Mouse (Mus musculus) G1E-ER4 (cell line): ENCODE results near the gene Sumo1. TPM values are rescaled to one million over a fixed set of nuclear protein-coding genes. Genes with fewer than 3 reads are reported as not detected.

Experiments
- GATA1 ChIP-seq: IDR thresholded peaks from one replicate; pipeline ENCODE4 v1.8.0; 2012; ENCODE audit warnings: low read length, inconsistent platforms
- polyA plus RNA-seq: library from polyadenylated mRNA; stranded (reverse); fragments of >175 nt; gene quantifications from 2 replicates; pipeline ENCODE4 v1.2.3, GENCODE M21; 2012

The Sumo1 gene
- polyA plus RNA-seq, 1 experiment = 169 TPM

DNA sequence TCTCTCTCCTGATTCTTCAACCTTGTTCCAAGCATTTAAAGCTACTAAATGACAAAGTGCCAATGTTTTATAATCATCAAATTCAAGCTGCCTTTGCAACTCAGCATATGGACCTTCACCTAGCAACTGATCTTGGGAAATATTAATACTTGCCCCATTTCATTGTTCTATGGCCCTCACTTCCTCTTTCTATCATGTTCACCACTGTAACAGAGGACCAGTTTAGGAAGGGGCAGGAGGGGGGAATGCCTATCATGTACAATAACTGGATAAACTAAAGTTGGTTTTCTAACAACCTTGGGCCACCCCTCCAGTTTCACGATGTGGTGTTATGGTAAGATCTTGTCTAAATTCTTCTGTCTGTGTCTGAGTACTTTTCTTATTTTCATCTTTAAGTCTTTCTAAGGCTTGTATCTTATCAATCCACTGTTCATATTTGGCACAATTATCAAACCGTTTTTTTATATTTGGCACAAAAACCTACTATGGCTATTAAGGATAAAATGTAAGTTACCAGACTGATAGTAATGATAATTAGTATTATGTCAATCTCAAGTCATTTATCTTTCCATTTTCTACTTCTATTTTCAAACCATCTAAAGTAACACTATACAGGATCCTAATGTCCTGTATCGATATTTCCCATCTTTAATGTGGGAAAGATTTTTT, 17.3 kb downstream of the Sumo1 start:
- no peak for TF ChIP-seq GATA1

DNA sequence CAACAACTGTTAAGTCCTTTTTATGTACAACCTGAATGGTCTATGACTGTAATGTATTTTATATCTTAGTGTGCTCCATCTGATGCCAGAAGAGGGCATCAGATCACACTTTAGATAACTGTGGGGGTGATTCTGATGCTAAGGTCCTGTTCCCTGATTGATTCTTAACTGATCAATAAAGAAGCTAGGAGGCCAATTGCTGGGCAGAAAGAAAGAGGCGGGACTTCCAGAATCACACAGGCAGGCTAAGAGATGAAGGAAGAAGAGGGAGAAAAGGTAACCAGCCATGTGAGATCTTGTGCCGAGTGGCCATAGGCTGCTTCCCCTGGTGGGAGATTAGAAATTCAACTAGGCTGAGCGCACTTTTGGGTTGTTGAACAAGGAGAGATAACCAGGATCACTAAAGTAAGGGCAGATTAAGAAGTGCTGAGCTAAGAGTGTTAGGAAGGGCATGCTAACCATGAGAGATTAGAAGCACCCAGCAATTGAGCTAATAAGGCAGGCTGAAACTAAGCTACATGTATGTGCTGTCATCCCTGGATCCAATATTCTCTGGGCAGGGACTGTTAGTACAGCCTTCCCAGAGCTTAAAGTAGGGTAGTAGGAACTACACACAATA, 19.3 kb downstream of the Sumo1 start:
- TF ChIP-seq GATA1 = no peak

DNA sequence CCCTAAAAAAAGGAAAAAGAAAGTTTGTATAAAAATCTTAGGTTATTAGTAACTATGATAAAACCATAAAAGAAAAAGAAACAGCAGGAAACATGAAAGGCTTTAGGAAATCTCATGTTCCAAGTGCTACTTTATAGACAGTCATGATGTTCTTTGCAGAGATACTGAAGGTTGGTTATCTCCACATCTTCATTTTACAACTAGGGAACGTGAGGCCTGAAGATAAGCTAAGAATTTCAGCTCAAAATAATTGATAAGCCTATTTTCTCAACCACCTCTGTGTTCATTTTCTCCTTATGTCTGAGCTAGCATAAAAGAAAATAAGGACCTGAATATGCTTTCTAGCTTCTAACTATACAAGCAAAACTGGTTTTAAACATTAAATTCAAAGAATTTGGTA, 28.1 kb downstream of the Sumo1 start:
- peak; percentile 75 for TF ChIP-seq GATA1

DNA sequence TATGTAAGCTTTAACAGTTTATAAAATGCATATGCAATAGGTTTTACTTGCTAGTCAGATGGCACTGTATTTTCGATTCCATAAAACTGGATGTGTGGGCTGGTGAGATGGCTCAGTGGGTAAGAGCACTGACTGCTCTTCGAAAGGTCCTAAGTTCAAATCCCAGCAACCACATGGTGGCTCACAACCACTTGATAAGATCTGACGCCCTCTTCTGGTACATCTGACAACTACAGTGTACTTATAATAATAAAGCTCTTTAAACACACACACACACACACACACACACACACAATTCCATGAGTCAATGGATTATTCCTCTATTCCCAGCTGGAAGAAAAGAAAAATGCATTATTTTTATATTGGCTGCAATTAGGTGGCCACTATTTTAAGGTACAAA, 32.3 kb downstream of the Sumo1 start:
- TF ChIP-seq GATA1 = no peak

DNA sequence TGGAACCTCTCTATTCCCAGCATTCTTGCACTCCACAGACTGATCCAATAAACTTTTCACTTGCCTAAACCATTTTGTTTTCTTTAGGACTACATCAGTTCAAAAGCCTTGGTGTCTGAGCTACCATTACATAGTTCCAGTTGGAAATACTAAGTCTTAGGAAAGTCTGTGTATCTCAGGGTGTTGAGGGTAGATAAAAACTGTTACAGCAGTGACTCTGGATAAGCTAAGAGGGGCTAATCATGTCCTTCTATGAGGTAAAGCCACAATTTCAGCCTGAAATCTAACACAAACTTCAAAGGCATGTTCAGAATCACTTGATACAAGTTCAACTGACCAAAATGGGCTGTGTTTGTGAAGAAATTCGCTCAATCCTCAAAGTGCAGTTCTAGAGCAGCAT, 34.3 kb downstream of the Sumo1 start:
- no peak for TF ChIP-seq GATA1

DNA sequence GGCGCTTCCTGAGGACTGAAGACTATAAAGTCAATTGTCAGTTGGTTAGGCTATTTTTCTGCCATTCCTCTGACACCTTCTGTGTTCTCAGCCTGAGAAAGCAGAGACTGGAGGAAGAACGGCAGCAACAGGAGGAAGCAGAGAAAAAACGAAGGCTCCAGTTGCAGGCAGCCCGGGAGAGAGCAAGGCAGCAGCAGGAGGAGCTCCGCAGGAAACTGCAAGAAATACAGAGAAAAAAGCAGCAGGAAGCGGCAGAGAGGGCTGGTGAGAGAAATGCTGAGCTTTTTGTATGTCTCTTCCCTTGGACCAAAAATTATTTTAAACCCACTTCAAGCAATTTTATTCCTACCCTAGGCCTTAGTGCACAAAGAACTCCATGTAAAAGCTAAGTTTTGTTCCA, 37.6 kb downstream of the Sumo1 start:
- TF ChIP-seq GATA1 = no peak

DNA sequence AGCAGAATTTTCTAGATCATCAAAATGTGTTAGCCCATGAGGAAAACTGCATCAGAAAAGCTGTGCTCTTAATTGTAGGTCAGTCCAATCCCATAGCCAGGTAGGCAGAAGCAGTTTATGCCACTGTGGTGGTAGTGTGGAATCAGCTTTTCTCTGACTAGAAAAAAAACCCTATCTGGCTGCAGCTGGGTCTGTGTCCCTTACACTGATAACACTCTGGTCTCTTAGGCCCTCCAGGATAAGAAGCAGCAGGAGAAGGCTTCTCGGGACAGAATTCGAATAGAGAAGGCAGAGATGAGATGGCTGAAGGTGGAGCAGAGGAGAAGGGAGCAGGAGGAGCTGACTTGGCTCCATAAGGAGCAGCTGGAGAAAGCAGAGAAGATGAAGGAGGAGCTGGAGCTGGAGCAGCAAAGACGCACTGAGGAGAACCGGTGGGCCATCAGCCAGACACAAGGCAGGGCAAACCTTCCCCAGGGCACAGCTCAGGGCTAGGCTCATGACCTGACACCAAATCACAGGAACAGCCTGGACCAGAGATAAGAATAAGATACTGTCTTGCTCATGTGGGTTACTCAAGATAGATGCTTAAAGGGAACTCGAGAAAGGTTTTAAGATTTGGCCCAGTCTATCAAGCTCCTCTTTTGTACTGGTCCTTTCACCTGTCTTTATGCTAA, 38.5 kb downstream of the Sumo1 start:
- TF ChIP-seq GATA1 = no peak

DNA sequence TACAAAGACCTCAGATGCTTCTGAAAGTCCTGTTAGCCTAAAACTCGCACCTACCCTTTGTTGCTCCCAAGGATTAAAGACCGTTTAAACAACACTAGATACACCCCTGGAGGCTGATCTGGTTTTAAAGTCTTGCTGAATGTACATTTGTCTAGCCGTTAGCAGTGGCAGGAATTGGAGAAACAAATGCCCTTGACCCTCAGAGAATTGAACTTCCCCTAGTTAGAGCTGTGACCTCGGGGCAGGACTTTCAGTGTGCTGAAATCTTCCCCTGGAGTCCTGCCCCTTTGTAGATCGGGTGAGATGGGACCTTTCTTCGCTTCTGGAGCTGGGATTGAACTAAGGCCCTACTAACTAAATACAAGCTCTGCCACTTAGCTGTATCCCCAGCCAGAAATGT, 41.4 kb downstream of the Sumo1 start:
- TF ChIP-seq GATA1 = no peak

DNA sequence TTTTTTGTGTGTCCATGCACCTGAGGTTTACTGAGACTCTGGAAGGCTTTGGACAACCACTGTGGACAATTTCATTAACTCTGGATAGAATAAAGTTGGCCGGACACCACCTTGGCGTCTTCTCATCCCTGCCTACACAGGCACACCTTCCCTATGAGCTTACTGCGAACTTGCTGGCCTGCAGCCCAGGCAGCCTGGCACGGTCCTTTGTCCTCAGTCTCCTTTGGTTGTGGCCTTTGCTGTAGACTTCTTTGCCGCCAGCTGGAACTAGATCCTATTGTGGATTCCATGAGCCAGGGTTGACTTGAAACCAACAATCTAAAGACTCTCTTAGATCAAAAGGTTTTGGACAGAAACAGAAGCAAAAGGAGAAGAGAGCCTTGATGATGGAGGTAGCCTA, 45.2 kb downstream of the Sumo1 start:
- no peak for TF ChIP-seq GATA1

DNA sequence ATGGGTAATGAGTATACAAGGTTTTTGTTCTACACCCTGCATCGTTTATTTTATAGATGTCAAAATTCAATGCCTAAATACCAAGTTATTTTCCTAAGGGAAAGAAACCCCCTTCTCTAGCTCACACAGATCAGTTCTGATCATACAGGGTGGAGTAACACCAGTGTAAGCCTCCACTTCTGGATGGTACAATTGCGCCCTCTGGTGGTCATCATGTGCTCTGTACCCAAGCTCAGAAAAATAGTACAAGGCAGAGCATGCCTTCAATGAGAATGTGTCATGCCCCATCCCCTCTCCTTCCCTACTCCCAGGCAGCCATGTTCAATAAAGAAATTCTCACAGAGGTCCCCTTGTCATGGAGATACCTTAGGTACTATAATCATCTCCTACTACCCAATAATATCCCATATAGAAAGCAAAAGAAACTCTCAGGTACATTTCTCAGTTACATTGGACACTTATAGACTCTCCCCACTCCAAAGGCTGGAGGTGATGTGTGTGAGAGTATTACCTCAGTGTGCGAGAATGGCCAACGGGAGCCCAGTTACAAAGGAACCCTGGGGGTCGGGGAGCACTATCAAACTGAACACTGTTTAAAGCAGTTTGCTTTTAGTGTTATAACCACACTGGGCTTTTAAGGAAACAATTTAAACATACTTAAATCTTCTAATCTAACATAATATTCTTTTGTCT, 47.2 kb downstream of the Sumo1 start:
- TF ChIP-seq GATA1 = no peak

DNA sequence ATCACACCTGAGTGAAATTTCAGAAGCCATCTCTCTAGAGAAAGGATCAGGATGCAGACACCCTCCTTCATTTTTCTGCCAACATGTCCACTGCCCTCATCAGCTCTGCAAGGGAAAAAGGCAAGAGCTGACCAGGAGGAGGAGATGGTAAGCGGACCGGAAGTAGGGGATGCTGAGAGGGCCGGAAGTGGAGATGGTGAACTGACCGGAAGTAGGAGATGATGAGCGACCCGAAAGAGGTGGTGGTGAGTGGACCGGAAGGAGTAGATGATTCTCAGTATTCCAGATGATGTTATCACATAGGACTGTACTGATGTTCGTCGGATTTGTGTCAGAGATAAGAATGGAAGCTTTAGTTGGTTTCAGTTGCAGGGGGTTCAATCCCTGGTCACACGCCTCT, 51.4 kb downstream of the Sumo1 start:
- TF ChIP-seq GATA1 = no peak

DNA sequence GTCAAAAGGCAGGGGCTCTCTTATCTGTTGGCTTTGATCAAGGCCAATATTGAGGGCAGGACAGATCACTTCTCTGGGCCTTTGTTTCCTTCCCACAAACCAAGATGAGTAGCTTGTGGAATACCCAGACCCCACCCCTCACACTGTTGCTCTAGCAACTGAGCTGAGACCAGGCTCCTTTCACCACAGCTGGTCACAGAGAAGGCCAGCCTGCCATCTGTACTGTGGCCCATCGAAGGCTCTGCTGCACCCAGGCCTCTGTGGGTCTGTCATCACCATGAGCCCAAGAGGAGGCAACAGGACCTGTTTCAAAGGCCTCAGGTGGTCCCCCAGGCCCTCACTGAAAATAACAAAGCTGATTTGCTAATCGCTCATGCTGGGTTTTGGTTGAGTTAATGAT, 55.6 kb downstream of the Sumo1 start:
- TF ChIP-seq GATA1 = no peak

DNA sequence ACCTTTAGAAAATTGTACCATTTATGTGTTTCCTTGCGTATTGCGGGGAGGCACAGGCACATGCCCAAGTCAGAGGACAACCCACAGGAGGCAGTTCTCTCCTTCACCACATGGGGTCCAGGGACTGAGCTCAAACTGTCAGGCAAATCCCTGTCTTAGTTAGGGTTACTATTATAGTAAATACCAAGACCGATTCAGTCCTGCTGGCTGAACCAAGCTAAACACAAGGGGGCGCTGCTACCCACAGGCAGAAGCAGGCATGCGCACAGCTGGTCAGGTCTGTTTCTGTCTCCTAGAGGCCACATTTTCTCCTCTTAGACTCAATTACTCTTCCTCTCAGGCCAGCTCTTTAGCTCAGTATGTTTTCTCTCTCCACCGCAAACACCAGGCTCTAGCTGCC, 56.8 kb downstream of the Sumo1 start:
- no peak for TF ChIP-seq GATA1

DNA sequence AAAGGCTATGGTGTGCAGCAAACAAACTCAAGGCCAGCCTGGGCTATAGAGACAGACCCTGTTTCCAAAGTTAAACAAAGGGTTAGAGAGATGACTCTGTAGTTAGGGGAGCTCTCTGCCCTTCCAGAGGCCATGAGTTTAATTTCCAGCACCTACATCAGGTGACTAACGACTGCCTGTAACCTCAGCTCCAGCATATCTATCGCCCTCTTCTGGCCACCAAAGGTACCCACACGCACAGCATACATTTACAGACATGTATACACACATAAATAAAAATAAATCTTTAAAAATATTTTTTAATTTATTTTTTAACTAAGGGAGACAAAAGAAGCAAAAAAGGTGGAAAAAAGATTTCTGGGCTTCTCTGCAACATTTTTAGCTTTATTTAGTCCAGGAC, 59.7 kb downstream of the Sumo1 start:
- no peak for TF ChIP-seq GATA1

DNA sequence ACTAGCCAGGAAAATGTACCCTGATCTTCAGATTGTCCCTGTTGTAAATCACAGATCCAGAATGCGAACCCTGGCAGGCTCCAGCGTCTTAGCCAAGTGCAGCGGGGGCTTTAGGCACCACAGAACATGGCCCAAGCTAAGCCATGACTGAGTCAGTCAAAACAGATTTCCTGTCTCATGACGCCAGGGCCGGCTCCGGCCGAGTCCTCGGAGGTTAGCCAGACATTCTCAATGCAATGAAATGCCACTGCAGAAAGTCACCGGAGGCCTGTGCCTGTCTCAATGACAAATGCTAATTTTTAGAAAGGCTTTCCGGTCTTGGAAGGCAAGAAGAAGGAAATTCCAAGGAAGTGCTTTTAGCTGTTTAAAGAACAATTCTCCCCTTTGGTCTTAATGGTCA, 60.7 kb downstream of the Sumo1 start:
- TF ChIP-seq GATA1 = no peak

DNA sequence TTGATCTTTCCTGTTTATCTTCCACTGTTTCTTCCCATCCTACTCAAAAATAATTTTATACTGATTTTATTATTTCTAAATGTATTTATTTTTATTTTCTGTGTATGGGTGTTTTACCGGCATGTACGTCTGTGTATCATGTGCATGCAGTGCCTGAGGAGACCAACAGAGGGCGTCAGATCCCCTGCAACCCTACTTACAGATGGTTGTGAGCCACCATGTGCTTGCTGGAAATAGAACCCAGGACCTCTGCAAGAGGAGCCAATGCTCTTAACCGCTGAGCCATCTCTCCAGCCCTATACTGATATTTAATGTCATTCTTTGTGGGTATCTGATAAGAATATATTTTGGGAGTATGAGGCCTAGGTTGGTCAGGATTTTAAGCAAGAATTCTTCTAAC, 61.2 kb downstream of the Sumo1 start:
- TF ChIP-seq GATA1 = no peak
